Mouse (Mus musculus): ENCODE data around the gene Abcc3. TPM values are rescaled to one million over a fixed set of nuclear protein-coding genes. Genes with fewer than 3 reads are reported as not detected.

The Abcc3 gene
- polyA plus RNA-seq, 1 experiment = 7.4 TPM

DNA sequence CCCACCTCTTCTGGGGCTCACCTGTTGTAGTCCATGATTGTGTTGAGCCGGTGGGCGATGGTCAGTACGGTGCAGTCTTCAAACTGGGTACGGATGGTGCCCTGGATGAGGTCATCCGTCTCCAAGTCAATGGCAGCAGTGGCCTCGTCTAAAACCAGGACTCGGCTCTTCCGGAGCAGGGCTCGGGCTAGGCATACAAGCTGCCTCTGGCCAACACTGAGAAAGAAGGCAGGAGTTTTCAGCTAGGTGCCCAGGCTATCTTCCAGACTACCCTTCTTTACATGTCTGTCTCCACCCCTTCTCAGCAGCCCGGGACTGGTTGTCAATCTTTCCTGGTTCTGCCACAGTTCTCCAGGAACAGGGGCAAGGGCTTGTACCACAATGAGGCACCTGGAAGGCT lies 46.9 kb downstream of the Abcc3 start:
- Histone ChIP-seq H3K4me1 (ENCODE audit: control insufficient read depth, insufficient read depth, low read length) (no peaks in the 10 kb centered on the region; the same call in 1 of the 2 replicates), H3K4me3 (replicated peaks; ENCODE audit: control insufficient read depth, low read depth, low read length) (no peak overlapping the region), H3K27ac (ENCODE audit: control insufficient read depth, insufficient read depth, low read depth, low read length, poor library complexity) (no peak overlapping the region)
- WGBS = 84% methylated on average over 10 of the region's 10 CpGs
- TF ChIP-seq POLR2A (IDR thresholded peaks at IDR 0.05; ENCODE audit: borderline replicate concordance, control insufficient read depth, low read depth, low read length) (no peak), CTCF (IDR thresholded peaks at IDR 0.05; ENCODE audit: control insufficient read depth, insufficient read depth, low read length) (no peak)

- TF ChIP-seq CTCF (IDR thresholded peaks at IDR 0.05; ENCODE audit: control insufficient read depth, insufficient read depth, low read length) = no peak
- TF ChIP-seq POLR2A (IDR thresholded peaks at IDR 0.05; ENCODE audit: borderline replicate concordance, control insufficient read depth, low read depth, low read length) = no peak
- Histone ChIP-seq H3K27ac (ENCODE audit: control insufficient read depth, insufficient read depth, low read depth, low read length, poor library complexity) (no peak overlapping the region), H3K4me3 (replicated peaks; ENCODE audit: control insufficient read depth, low read depth, low read length) (no peak overlapping the region), H3K4me1 (ENCODE audit: control insufficient read depth, insufficient read depth, low read length) (no peaks in the 10 kb centered on the region)
- WGBS = 66% methylated on average over 1 of the region's 1 CpGs
Observed at GRCm38 (mm10) chr11:94344470-94344869, 48.3 kb downstream of the Abcc3 start.

DNA sequence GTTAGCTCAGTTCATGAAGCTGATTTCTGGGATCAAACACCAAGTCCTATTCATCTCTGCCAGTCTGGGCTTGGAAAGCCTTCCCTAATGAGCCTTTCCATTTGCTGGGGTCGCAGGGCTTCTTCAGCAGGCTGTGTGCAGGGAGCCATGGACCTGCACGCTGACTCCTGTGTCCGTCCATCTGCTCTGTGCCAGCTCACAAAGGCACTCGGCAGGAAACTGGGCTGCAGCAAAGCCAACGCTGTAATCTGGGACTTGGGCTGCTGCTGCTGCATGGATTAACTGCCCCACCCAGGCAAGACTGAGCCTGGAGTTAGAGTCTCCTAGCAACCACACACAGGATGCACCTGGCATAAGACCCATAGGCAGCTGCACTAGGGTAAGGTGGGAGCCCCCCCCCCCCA lies 48.8 kb downstream of the Abcc3 start:
- 65% methylated on average over 5 of the region's 5 CpGs for WGBS

GRCm38 (mm10) chr11:94342114-94342905 lies 50.5 kb downstream of the Abcc3 start:
- H3K4me1 ChIP-seq (ENCODE audit: control insufficient read depth, insufficient read depth, low read length) = no peaks in the 10 kb centered on the region
- no peak overlapping the region for H3K4me3 ChIP-seq (replicated peaks; ENCODE audit: control insufficient read depth, low read depth, low read length)
- WGBS = 68% methylated on average over 13 of the region's 13 CpGs
- TF ChIP-seq POLR2A (IDR thresholded peaks at IDR 0.05; ENCODE audit: borderline replicate concordance, control insufficient read depth, low read depth, low read length) = no peak
- no peak for TF ChIP-seq CTCF (IDR thresholded peaks at IDR 0.05; ENCODE audit: control insufficient read depth, insufficient read depth, low read length)
- H3K27ac ChIP-seq (ENCODE audit: control insufficient read depth, insufficient read depth, low read depth, low read length, poor library complexity) = no peak overlapping the region

More for the DNA sequence above, 48.8 kb downstream of the Abcc3 start:
- TF ChIP-seq CTCF (IDR thresholded peaks at IDR 0.05; ENCODE audit: control insufficient read depth, insufficient read depth, low read length) = no peak
- no peak for TF ChIP-seq POLR2A (IDR thresholded peaks at IDR 0.05; ENCODE audit: borderline replicate concordance, control insufficient read depth, low read depth, low read length)
- no peak overlapping the region for H3K4me3 ChIP-seq (replicated peaks; ENCODE audit: control insufficient read depth, low read depth, low read length)
- no peaks in the 10 kb centered on the region for H3K4me1 ChIP-seq (ENCODE audit: control insufficient read depth, insufficient read depth, low read length)
- H3K27ac ChIP-seq (ENCODE audit: control insufficient read depth, insufficient read depth, low read depth, low read length, poor library complexity) = no peak overlapping the region

GRCm38 (mm10) chr11:94340948-94341933 lies 51.6 kb downstream of the Abcc3 start:
- H3K4me1 ChIP-seq (ENCODE audit: control insufficient read depth, insufficient read depth, low read length) = no peaks in the 10 kb centered on the region
- H3K4me3 ChIP-seq (replicated peaks; ENCODE audit: control insufficient read depth, low read depth, low read length) = no peak overlapping the region
- no peak overlapping the region for H3K27ac ChIP-seq (ENCODE audit: control insufficient read depth, insufficient read depth, low read depth, low read length, poor library complexity)
- TF ChIP-seq CTCF (IDR thresholded peaks at IDR 0.05; ENCODE audit: control insufficient read depth, insufficient read depth, low read length) (no peak), POLR2A (IDR thresholded peaks at IDR 0.05; ENCODE audit: borderline replicate concordance, control insufficient read depth, low read depth, low read length) (no peak)
- 88% methylated on average over 10 of the region's 10 CpGs for WGBS

DNA sequence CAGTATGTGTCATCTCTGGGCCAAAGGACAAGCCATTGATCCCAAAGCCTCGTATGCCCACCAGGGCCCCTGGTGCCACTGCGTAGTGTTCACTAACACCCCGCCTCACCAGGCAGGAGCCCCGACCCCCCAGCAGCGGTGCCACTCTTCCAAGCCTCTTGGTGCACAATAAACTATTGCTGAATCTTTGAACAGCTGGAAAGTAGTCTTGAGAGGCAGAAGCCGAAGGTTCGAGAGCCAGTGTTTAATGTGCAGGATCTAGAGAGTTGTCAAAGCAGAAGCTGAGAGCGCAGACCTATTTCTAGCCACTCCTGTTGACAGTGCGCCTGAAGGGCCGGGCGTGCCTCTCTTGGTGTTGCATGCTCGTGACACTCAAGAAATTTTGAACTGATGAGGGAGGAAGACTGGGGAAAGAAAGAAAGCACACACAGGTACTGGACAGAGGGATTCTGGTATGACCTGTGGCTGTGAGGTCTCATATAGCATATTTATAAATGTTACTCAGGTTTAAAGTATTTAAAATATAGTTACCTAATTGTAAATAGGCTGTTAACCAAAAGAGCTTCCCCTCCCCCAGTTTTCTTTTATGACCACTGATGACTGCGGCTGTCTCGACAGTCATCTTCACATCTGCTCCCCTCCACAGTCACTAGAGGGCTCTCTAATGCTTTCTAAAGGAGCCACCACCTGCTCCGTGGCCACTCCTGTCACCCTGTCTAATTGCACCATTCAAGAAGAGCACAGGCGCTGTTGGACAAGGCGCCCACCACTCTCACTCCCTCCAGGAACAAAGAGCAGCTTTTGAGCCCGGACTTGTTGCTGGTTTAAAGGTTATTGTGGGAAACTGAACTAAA lies 52.8 kb downstream of the Abcc3 start:
- TF ChIP-seq CTCF (IDR thresholded peaks at IDR 0.05; ENCODE audit: control insufficient read depth, insufficient read depth, low read length) (peak; percentile 66), POLR2A (IDR thresholded peaks at IDR 0.05; ENCODE audit: borderline replicate concordance, control insufficient read depth, low read depth, low read length) (no peak)
- Histone ChIP-seq H3K27ac (ENCODE audit: control insufficient read depth, insufficient read depth, low read depth, low read length, poor library complexity) (no peak overlapping the region), H3K4me1 (ENCODE audit: control insufficient read depth, insufficient read depth, low read length) (no peaks in the 10 kb centered on the region), H3K4me3 (replicated peaks; ENCODE audit: control insufficient read depth, low read depth, low read length) (no peak overlapping the region)
- WGBS = 61% methylated on average over 18 of the region's 18 CpGs

DNA sequence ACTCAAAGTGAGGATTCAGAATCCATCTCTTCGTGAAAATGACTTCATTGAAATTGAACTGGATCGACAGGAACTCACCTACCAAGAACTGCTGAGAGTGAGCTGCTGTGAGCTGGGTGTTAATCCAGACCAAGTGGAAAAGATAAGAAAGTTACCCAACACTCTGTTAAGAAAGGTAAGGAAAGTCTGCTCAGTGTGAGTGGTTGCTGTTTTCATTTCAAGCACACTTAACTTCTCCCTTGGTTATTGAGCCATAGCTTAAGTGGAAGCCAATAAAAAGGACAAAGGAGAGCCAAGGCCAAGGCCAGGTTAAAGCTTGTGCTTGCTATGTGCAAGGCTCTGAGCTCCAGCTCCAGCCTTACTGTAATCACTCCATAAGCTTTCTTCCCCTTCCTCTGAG lies 54.5 kb downstream of the Abcc3 start:
- no peak for TF ChIP-seq POLR2A (IDR thresholded peaks at IDR 0.05; ENCODE audit: borderline replicate concordance, control insufficient read depth, low read depth, low read length)
- no peak for TF ChIP-seq CTCF (IDR thresholded peaks at IDR 0.05; ENCODE audit: control insufficient read depth, insufficient read depth, low read length)
- Histone ChIP-seq H3K4me1 (ENCODE audit: control insufficient read depth, insufficient read depth, low read length) (no peaks in the 10 kb centered on the region), H3K27ac (ENCODE audit: control insufficient read depth, insufficient read depth, low read depth, low read length, poor library complexity) (no peak overlapping the region), H3K4me3 (replicated peaks; ENCODE audit: control insufficient read depth, low read depth, low read length) (no peak overlapping the region)
- WGBS = 85% methylated on average over 2 of the region's 2 CpGs

Data from bone marrow, adult 2 months (tissue).